Mouse (Mus musculus) liver, postnatal 0 days (tissue): Measurements from ENCODE around the gene Dnal4. TPM values are rescaled to one million over a fixed set of nuclear protein-coding genes. Genes with fewer than 3 reads are reported as not detected.

Experiments used
- ATAC-seq: fragments of 200-750 bp; cut with Nextera tagmentation; 2 replicates; pipeline ENCODE4 v1.8.0; 2017; ENCODE audit warnings: mild to moderate bottlenecking, moderate library complexity
- DNase-seq: peaks from one replicate; pipeline ENCODE4 v3.0.0-alpha.2; 2016
- H3K27ac ChIP-seq: fragments of 300-500 bp; sonication (generic); 2 replicates; pipeline ENCODE4 v1.5.1; 2014; ENCODE audit warnings: antibody characterized with exemption, moderate library complexity, mild to moderate bottlenecking, low read depth
- H3K27me3 ChIP-seq: fragments of 300-500 bp; sonication (generic); 2 replicates; pipeline ENCODE4 v1.6.1; 2014; ENCODE audit warnings: low read length, control low read depth, mixed read lengths; ENCODE audit not compliant: insufficient read depth
- H3K36me3 ChIP-seq: fragments of 300-500 bp; sonication (generic); replicated peaks from 2 replicates; pipeline ENCODE4 v1.6.1; 2014; ENCODE audit warnings: mild to moderate bottlenecking, control low read depth, low read length, moderate library complexity, mixed read lengths; ENCODE audit not compliant: insufficient read depth
- H3K4me1 ChIP-seq: fragments of 300-500 bp; sonication (generic); 2 replicates; pipeline ENCODE4 v1.6.1; 2014; ENCODE audit warnings: antibody characterized with exemption, mild to moderate bottlenecking, control low read depth; ENCODE audit not compliant: insufficient read depth
- H3K4me2 ChIP-seq: fragments of 300-500 bp; sonication (generic); 2 replicates; pipeline ENCODE4 v1.6.1; 2014; ENCODE audit warnings: low read depth, mild to moderate bottlenecking, low read length, moderate library complexity, mixed read lengths
- H3K4me3 ChIP-seq: fragments of 300-500 bp; sonication (generic); 2 replicates; pipeline ENCODE4 v1.5.1; 2014; ENCODE audit warnings: low read depth, low read length
- H3K9ac ChIP-seq: fragments of 300-500 bp; sonication (generic); replicated peaks from 2 replicates; pipeline ENCODE4 v1.6.1; 2014; ENCODE audit warnings: mild to moderate bottlenecking, moderate library complexity
- H3K9me3 ChIP-seq: fragments of 300-500 bp; sonication (generic); 2 replicates; pipeline ENCODE4 v1.6.1; 2016; ENCODE audit warnings: mild to moderate bottlenecking, control low read depth, low read length, mixed read lengths
- CTCF ChIP-seq: sonication (generic); IDR thresholded peaks from 2 replicates; pipeline ENCODE4 v1.5.1; 2016; ENCODE audit warnings: antibody characterized with exemption, low read depth
- EP300 ChIP-seq: IDR thresholded peaks from 2 replicates; pipeline ENCODE4 v1.6.1; 2016; ENCODE audit warnings: antibody characterized with exemption, low read depth, mild to moderate bottlenecking
- WGBS: fragments of 180-500 bp; shearing (Covaris S2); extraction: QIAGEN DNeasy Blood & Tissue Kit; methylation state at CpG from one replicate; pipeline ENCODE4 v1.1.7; 2014; ENCODE audit not compliant: insufficient replicate concordance; 5-methylcytosine and 5-hydroxymethylcytosine counted together
- polyA plus RNA-seq: library from polyadenylated mRNA; unstranded; fragments of >200 nt; fragmentation: Nextera tagmentation; extraction: Ambion mirVana; gene quantifications from 2 replicates; pipeline ENCODE4 v1.2.1, GENCODE M21; 2015

Dnal4 gene
- polyA plus RNA-seq, 1 experiment from 2014 or later, result 9.7 TPM

DNA sequence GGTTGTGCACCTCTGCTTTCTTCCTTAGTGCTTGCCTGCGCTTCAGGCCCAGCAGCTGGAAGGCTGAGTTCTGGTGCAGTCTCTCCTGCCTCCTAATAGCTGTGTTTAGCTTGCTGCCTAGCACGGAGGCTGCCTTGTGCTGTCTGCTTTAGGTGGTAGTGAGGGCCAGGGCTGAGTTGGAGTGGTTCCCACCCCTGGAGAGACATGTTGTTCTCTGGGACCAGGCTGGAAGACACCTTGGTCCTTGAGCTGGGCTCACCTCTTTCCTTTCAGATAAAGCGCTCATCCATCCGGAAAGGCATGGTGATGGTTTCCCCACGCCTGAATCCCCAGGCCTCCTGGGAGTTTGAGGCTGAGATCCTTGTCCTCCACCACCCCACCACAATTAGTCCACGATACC lies 60.9 kb downstream of the Dnal4 start:
- Histone ChIP-seq H3K36me3 (peaks cover 81% of the 10 kb centered on the region), H3K9me3 (no peaks in the 10 kb centered on the region), H3K4me3 (no peak overlapping the region), H3K4me1 (no peaks in the 10 kb centered on the region), H3K27me3 (no peaks in the 10 kb centered on the region), H3K9ac (no peak overlapping the region), H3K4me2 (no peak overlapping the region), H3K27ac (no peak overlapping the region)
- ATAC-seq (no peak), DNase-seq (no peak)
- WGBS, result 95% methylated on average over 6 of the region's 6 CpGs
- TF ChIP-seq CTCF (no peak), EP300 (no peak)

DNA sequence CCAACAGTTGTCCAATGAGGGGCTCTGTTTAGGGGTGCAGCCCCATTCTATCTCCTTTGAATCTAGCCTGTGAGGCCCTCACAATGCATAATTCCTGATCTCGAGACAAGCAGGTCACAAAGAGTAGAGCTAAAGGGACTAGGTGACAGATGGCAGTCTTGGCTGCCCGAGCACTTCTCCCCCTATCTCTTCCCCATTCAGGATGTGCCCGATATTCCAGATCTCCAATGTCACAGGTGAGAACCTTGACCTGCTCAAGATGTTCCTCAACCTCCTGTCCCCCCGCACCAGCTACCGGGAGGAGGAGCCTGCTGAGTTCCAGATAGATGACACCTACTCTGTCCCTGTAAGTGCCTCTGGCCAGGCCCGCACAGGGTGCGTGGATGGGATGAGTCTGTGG lies 62.0 kb downstream of the Dnal4 start:
- H3K4me1 ChIP-seq, result no peaks in the 10 kb centered on the region
- no peak for DNase-seq
- H3K4me3 ChIP-seq, result no peak overlapping the region
- WGBS, result 91% methylated on average over 7 of the region's 7 CpGs
- no peak overlapping the region for H3K27ac ChIP-seq
- no peak overlapping the region for H3K9ac ChIP-seq
- H3K4me2 ChIP-seq, result no peak overlapping the region
- no peaks in the 10 kb centered on the region for H3K27me3 ChIP-seq
- no peak for TF ChIP-seq CTCF
- TF ChIP-seq EP300, result no peak
- H3K36me3 ChIP-seq, result peaks cover 89% of the 10 kb centered on the region
- H3K9me3 ChIP-seq, result no peaks in the 10 kb centered on the region
- ATAC-seq, result no peak

Other genes starting within 250 kb of the Dnal4 start
- 9.3 and 9.7 TPM in 2 replicates for gene Ddx17, start 231.1 kb downstream of the Dnal4 start, polyA plus RNA-seq
- 0.15 and 0.25 TPM in 2 replicates for gene Dmc1, start 172.7 kb downstream of the Dnal4 start, polyA plus RNA-seq
- 0.13 and 0.18 TPM in 2 replicates for gene Fam227a, start 118.9 kb downstream of the Dnal4 start, polyA plus RNA-seq
- 8.5 and 8.8 TPM in 2 replicates for gene Cby1, start 118.7 kb downstream of the Dnal4 start, polyA plus RNA-seq
- gene Tomm22, start 107.0 kb downstream of the Dnal4 start, polyA plus RNA-seq, result 123 and 126 TPM in 2 replicates
- gene Josd1, start 89.9 kb downstream of the Dnal4 start, polyA plus RNA-seq, result 13.3 and 13.9 TPM in 2 replicates
- gene Gtpbp1, start 87.0 kb downstream of the Dnal4 start, polyA plus RNA-seq, result 14.8 and 16.8 TPM in 2 replicates
- gene Sun2, start 35.3 kb downstream of the Dnal4 start, polyA plus RNA-seq, result 3.3 and 4.2 TPM in 2 replicates
- 0.09 and 0.13 TPM in 2 replicates for gene Nptxr, start 26.9 kb upstream of the Dnal4 start, polyA plus RNA-seq
- not detected in 2 replicates for gene Npcd, start 56.4 kb upstream of the Dnal4 start, polyA plus RNA-seq
- 3.9 and 4.4 TPM in 2 replicates for gene Cbx6, start 56.8 kb upstream of the Dnal4 start, polyA plus RNA-seq
- gene Apobec3, start 113.8 kb upstream of the Dnal4 start, polyA plus RNA-seq, result 34.6 and 38.1 TPM in 2 replicates
- gene Cbx7, start 193.3 kb upstream of the Dnal4 start, polyA plus RNA-seq, result 1.0 and 1.2 TPM in 2 replicates
- gene Pdgfb, start 237.1 kb upstream of the Dnal4 start, polyA plus RNA-seq, result 0.77 and 0.85 TPM in 2 replicates